Mouse (Mus musculus): ENCODE results near the gene Ube2j2.

Gene Ube2j2

DNA sequence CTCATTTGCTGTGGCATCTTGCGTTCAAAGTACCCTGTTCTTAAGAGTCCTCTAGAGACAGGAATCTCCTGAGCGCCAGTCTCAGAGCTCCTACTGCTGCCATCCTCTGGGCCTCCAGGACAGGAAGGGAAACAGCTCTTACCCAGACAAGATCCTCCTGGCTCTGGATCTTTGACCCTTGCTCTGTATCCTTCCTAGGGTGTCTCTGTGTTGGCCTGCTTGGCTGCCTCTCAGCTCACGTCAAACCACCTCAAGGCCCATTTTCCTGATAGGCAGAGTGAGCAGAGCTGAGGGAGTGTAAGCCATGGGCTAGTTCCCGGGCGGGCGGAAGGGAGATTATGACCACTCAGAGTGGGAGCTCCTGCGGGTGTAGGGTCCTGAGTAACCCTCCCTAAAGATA is 19.5 kb downstream of the Ube2j2 start:
- no peak for DNase-seq (ENCODE audit: low read depth, low spot score)

DNA sequence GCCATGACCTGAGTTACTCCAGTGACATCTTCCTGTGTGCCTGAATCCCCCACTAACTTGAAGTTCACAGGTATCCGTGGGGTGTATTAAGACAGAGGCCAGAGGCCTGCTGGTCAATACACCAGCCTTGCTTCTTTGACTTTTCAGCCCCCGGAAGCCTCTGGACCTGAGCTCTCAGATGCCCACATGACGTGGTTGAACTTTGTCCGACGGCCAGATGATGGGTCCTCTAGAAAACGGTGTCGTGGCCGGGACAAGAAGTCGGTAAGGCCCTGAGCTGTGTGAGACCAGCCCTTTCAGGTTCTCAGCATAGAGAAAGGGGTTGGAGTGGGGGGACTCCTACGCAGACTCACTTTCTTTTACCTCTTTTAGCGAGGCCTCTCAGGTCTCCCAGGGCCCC is 20.8 kb downstream of the Ube2j2 start:
- no peak for DNase-seq (ENCODE audit: low read depth, low spot score)

DNA sequence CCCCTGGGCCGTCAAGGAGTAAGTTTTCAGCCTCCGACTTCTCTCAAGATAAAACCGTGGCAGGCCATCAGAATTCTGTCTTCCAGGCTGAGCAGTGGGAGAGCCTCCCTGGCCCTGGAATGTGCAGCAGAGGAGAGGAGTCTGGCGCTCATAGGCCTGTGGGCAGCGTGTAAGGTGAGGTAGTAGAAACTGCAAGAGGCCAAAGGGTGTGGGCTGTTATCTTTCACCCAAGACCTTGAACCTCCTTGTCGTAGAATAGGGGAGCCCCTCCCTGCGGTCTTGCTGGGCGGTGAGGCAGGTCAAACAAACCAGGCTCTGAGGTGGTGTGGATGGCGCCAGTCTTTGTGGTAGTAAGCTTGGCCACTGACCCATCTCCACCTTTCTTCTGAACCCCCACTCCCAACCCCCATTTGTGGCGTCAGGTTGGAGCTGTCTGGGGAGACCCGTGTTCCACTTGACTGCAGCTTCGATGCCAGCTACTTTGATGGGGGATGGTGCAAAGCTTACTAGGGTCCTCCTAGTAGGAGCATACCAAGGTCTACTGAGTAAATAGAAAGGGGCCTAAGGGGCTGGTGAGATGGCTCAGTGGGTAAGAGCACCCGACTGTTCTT is 25.5 kb downstream of the Ube2j2 start:
- DNase-seq (ENCODE audit: low read depth, low spot score) = no peak

DNA sequence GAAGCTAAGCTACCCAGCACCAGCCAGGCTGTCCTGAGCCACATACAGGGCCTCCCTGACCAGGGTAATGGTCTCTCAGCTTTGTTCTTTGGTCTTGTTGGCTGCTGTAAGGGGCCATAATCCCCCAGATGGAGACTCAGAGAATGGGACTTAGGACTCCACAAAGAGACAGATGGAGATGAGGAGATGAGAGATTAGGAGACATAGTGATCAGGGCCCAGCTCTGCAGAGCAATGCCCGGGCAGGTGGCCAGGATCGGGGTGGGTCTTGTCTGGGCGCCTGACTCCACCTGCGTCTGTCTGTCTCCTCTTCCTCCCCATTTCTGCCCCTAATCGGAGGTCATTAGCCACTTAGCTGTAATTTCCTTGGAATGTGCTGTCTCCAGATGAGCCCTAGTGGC is 26.7 kb downstream of the Ube2j2 start:
- no peak for DNase-seq (ENCODE audit: low read depth, low spot score)

DNA sequence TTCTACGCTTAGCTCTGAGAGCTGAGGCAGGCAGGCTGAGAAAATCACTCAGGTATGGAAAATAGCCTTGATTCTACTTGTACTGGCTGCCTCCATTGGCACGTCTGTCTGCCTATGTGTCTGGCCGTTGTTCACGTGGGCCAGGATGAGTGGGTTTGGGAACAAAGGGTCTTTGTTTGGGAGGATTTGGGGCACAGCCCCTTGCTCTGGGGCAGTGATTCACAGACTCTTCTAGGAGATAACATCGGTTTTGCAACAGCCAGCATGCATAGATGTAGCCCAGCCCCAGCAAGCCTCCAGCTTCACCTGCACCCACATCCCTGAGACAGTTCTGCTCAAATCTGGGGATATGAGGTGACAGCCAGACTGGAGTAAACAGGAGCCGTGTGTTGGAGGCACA is 29.0 kb downstream of the Ube2j2 start:
- DNase-seq (ENCODE audit: low read depth, low spot score) = no peak

DNA sequence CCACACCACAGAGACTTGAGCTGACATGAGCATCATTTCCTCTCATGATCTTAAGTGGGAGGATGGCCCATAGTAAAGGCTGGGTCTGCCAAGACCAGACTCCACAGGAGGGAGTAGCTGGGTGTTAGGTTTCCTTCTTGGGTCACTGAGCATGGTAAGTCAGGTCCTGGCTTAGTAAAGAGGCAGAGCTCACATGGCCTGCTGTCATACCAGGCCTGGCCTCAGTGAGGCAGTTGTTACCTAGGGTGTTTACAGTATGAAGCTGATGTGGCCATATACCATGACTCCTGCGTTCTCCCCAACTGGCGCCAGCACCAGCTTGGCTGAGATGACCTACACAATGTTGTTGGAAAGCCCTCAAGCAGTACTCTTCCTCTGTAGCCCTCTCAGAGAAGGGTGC is 29.6 kb downstream of the Ube2j2 start:
- DNase-seq (ENCODE audit: low read depth, low spot score) = no peak

DNA sequence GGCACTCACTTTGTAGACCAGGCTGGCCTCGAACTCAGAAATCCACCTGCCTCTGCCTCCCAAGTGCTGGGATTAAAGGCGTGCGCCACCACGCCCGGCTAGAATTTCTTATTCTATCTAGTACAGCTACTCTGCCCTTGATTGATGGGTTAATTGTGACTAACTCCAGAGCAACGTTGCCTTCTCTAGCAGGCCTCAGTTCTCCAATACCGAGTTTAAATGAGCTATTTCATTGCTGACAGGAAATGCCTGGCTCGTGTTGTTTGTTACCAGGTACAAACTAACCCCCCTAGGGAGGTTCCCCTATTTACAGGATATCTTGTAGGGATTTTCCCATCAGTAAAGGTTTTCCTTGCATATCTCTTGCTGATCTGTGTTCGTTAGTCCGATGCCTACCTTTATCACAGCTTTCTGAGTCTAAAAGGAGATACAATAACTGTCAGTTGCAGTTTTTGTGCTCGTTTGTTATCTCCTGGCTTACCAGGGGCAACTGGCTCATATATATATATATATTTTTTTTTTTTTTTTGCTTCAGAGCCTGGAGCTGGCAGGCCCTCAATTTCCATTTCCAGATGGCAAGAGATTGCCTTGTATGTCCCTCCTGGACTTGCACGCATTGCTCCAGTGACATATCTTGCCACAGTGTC is 37.9 kb downstream of the Ube2j2 start:
- no peak for DNase-seq (ENCODE audit: low read depth, low spot score)

DNA sequence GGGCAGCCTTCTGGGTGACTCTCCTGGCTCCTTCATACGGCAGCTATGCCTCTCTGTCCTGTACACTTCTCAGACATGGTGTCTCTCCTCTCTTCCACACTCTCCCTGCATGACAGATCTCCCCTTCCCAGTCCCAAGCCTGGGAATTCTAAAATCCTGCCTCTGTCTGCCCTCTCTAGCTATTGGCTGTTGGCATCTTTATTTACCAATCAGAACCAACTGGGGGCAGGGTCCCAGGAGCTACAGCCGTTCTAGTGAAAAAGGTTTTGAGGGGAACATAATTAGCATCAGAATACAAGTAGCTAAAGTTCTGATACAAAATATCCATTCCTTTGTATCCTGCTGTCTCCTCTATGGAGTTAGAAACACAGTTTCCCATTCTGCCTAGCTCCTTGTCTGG is 40.2 kb downstream of the Ube2j2 start:
- no peak for DNase-seq (ENCODE audit: low read depth, low spot score)

DNA sequence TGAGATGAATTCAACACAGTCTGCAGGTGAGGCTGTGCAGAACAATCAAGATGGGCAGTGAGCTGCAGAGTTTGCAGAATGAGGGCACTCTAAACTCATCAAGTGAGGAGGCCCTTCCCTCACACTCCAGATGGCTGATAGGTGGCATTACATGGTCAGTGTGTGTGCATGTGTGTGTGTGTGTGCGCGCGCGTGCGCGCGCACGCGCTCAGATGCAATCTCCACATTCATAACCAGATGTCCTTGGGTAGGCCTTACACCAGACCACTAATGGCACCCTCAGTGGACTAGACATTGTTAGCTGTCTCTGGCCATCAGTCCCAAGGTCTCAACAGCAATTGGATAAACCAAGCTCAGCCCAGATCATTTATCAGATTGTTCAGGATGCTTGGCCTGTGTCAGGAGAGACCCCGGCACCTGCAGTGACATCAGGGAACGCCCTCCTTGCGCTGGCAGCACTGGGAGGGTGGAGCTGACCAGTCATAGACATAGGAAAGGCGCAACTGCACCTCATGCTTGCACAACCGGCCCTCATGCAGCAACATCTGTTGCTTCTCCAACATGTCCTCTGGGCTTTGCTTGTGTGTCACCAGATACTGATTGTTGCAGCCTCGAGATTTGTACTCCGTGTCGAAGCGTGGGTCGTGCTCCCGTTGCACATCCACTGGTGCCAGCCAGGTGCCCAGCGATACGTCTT is 47.7 kb downstream of the Ube2j2 start:
- DNase-seq (ENCODE audit: low read depth, low spot score) = no peak

DNA sequence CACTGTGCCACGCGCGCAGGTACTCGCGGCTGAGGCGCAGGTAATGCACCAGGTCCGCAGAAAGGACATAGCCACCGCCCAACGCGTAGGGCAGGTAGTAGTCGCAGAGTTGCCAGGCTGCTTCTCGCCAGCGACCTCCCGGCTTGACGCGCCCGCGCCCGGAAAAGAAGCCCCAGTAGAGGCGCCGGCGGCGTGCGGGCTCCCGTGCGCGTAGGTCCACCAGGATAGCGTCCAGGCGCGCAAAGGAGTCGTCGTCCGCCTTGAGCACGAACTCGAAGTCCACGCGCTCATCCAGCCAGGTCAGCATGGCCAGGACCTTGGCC is 48.2 kb downstream of the Ube2j2 start:
- no peak for DNase-seq (ENCODE audit: low read depth, low spot score)

DNA sequence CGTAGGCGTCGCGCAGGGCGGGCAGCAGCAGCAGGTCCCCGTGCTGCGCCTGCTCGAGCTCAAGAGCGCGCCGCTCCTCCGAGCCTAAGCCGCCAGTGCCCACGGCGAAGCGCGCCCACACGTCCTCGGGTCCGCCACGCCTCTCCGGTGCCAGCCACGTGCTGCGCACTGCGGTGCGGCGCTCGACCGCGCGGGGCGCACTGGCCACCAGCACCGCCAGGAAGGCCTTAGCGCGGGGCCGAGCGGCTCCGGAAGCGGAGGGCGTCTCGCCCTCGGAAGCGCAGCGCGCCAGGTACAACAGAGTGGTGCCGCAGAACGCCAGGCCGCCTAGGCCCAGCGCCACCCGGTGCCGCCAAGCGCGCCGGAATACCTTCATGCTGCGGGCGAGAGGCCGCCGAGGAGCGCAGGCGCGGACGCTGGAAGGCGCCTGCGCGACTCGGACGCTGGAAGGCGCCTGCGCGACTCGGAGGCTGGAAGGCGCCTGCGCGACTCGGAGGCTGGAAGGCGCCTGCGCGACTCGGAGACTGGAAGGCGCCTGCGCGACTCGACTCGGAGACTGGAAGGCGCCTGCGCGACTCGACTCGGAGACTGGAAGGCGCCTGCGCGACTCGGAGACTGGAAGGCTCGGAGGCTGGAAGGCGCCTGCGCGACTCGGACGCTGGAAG is 48.7 kb downstream of the Ube2j2 start, which contains the start of the genes B3galt6 and Sdf4:
Gene B3galt6, minus strand, starts transcription at position 409 of the 665 bp plus-strand sequence.
Gene Sdf4, plus strand, starts transcription at position 632 of the 665 bp plus-strand sequence.
- peak; percentile 67 for DNase-seq (ENCODE audit: low read depth, low spot score)

DNA sequence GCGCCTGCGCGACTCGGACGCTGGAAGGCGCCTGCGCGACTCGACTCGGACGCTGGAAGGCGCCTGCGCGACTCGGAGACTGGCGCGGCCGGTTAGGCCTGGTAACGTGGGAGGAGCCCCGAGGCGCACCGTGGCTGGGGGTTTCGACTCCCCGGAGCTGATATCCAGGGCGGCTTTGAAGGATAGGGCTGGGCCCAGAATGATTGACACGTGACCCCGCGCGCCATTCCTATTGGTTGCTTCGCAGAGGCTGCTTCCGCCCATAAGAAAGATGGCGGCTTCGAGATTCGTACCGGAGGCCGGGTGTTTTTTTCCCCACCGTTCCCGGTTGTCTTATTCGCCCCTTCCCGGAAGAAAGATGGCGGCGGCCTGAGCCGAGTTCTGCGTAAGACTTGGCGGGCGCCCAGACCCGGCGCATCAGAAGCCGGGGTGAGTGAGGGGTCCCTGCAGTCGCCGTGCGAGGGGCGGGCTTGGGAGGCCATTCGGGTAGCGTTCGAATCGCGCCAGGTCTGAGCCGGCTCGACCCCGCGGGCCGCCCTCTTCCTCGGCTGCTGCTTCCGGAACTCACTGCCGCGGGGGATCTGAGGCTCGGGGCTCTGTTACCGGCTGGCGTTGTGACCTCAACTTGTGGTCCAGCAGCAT is 49.4 kb downstream of the Ube2j2 start:
- peak; percentile 93 for DNase-seq (ENCODE audit: low read depth, low spot score)

DNA sequence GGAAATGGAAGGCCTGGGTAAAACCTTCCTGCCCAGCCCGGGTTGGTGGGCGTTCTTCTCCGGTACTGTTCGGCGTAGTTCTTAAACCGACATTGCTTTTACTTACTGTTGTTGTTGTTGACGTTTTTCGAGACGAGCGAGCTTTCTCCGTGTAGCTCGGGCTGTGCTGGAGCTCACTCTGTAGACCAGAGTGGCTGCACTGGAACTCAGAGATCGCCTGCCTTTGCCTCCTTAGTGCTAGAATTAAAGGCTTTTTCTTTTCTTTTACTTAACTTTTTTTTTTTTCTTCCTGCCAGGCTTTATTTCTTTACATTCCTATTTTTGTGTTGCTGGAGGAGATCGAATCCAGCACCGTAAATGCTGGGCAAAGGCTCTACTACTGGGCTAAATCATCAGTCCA is 50.0 kb downstream of the Ube2j2 start:
- no peak for DNase-seq (ENCODE audit: low read depth, low spot score)

DNA sequence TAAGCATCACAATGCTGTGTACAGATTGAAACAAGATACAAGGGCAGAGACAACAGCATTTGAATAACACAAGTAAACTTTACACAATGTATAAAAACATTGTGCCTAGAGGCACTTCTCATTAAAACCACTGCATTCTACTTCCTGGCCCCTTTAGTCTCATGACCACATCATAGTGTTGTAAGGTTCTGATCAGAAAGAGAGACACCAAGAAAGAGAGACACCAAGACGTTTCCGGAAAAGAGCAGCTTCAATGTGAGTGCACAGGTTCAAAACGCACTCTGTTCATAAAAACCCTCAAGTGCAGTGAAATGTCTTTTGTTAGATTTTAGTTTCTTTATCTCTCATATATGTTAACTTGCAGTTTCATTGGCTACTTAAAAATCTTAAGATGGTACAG is 60.5 kb downstream of the Ube2j2 start:
- no peak for DNase-seq (ENCODE audit: low read depth, low spot score)

DNA sequence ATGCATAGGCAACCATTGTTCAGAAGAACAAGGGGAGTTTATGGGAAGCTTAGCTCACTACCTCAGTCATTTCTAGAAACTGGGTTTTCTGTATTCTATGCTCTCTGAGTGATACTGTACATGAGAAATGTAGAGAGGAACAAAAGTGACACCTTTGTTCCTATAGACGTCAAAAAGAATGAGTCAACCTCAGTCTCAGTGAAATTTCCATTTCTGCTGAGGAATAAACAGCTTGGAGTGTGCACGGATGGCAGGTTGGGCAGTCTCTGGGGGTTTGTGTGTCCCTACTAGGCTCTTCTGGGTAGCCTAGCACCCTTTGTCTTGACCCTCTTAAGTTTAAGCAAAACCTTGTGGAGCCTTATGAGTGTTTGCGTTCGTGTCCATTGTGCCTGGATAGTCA is 64.7 kb downstream of the Ube2j2 start:
- DNase-seq (ENCODE audit: low read depth, low spot score) = no peak

Measured in telencephalon, adult 2 months (tissue).